Mouse (Mus musculus) midbrain, embryonic 11.5 days (tissue): Measurements from ENCODE around the gene Nprl2. TPM values are rescaled to one million over a fixed set of nuclear protein-coding genes. Genes with fewer than 3 reads are reported as not detected.
"Not testable (repeated sequence)": the region's sequence is repeated elsewhere in the genome, so short reads cannot be mapped to it uniquely, and the experiment has no call there.

Source experiments
- ATAC-seq: fragments of 200-750 bp; cut with Nextera tagmentation; 2 replicates; pipeline ENCODE4 v1.8.0; 2017; ENCODE audit warnings: moderate TSS enrichment, moderate library complexity; ENCODE audit not compliant: low FRiP score
- DNase-seq: peaks from one replicate; pipeline ENCODE4 v3.0.0; 2015; ENCODE audit warnings: low spot score; ENCODE audit errors: missing footprints
- H3K27ac ChIP-seq: fragments of 300-500 bp; sonication (generic); 2 replicates; pipeline ENCODE4 v1.5.1; 2014; ENCODE audit warnings: low read depth, low read length
- H3K27me3 ChIP-seq: fragments of 300-500 bp; sonication (generic); 2 replicates; pipeline ENCODE4 v1.6.1; 2014; ENCODE audit warnings: mild to moderate bottlenecking, low read length, moderate library complexity, mixed read lengths; ENCODE audit not compliant: control insufficient read depth, insufficient read depth
- H3K36me3 ChIP-seq: fragments of 300-500 bp; sonication (generic); 2 replicates; pipeline ENCODE4 v1.6.1; 2014; ENCODE audit warnings: mild to moderate bottlenecking, low read length, moderate library complexity, mixed read lengths; ENCODE audit not compliant: control insufficient read depth, insufficient read depth
- H3K4me1 ChIP-seq: fragments of 300-500 bp; sonication (generic); 2 replicates; pipeline ENCODE4 v1.6.1; 2014; ENCODE audit warnings: low read length; ENCODE audit not compliant: control insufficient read depth, insufficient read depth
- H3K4me2 ChIP-seq: fragments of 300-500 bp; sonication (generic); 2 replicates; pipeline ENCODE4 v1.6.1; 2014; ENCODE audit warnings: mild to moderate bottlenecking, moderate library complexity
- H3K4me3 ChIP-seq: fragments of 300-500 bp; sonication (generic); 2 replicates; pipeline ENCODE4 v1.5.1; 2014; ENCODE audit warnings: low read depth, low read length
- H3K9ac ChIP-seq: fragments of 300-500 bp; sonication (generic); 2 replicates; pipeline ENCODE4 v1.6.1; 2014; ENCODE audit warnings: low read length
- H3K9me3 ChIP-seq: fragments of 300-500 bp; sonication (generic); 2 replicates; pipeline ENCODE4 v1.6.1; 2016; ENCODE audit warnings: low read length; ENCODE audit not compliant: control insufficient read depth
- WGBS: fragments of 180-500 bp; shearing (Covaris S2); extraction: QIAGEN DNeasy Blood & Tissue Kit; methylation state at CpG from one replicate; pipeline ENCODE4 v1.1.7; 2014; 5-methylcytosine and 5-hydroxymethylcytosine counted together
- polyA plus RNA-seq: library from polyadenylated mRNA; unstranded; fragments of >200 nt; fragmentation: Nextera tagmentation; extraction: Ambion mirVana; gene quantifications from 2 replicates; pipeline ENCODE4 v1.2.1, GENCODE M21; 2014

Nprl2 gene
- polyA plus RNA-seq, 1 experiment from 2014 or later = 43.3 TPM

GRCm38 (mm10) chr9:107554319-107554825 is 12.3 kb downstream of the Nprl2 start:
- H3K4me3 ChIP-seq = peak overlapping the region; percentile 61
- DNase-seq (peak; percentile 100), ATAC-seq (peak; percentile 92)
- H3K9me3 ChIP-seq = no peaks in the 10 kb centered on the region
- whole genome bisulfite sequencing = under 1% methylated on average over 52 of the region's 53 CpGs
- peaks cover 28% of the 10 kb centered on the region for H3K27me3 ChIP-seq
- peaks cover 7% of the 10 kb centered on the region for H3K36me3 ChIP-seq
- peak overlapping the region; percentile 78 for H3K27ac ChIP-seq
- H3K9ac ChIP-seq = peak overlapping the region; percentile 84
- H3K4me2 ChIP-seq = peak overlapping the region; percentile 93
- H3K4me1 ChIP-seq = peaks cover 27% of the 10 kb centered on the region

DNA sequence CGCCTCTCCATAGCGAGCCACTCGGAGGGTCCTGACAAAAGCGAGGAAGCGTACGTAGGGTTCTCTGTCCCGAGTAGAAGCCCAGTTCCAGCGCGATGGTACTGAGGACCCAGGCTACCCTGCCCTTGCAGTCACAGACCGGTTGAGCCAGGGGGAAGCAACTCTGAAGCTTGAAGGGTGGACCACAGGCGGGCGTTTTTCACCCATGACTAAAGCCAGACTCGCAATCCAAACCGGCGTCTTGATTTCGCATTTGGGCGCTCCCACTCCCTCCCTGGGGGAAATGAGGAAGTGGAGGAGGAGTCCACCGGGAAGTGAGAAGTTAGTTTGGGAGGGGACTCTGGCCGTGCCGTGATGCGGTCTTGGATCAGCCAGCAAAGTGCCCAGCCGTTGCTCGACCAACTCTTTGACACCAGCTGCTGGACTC is 13.0 kb downstream of the Nprl2 start:
- Histone ChIP-seq H3K4me1 (peaks cover 27% of the 10 kb centered on the region), H3K4me3 (peak overlapping the region; percentile 61), H3K9ac (peak overlapping the region; percentile 84), H3K27ac (peak overlapping the region; percentile 78), H3K36me3 (peaks cover 11% of the 10 kb centered on the region), H3K27me3 (peaks cover 28% of the 10 kb centered on the region), H3K4me2 (peak overlapping the region; percentile 93), H3K9me3 (no peaks in the 10 kb centered on the region)
- 0% methylated on average over 22 of the region's 23 CpGs for WGBS
- DNase-seq = peak; percentile 92
- ATAC-seq = no peak; the same call in 1 of the 2 replicates

DNA sequence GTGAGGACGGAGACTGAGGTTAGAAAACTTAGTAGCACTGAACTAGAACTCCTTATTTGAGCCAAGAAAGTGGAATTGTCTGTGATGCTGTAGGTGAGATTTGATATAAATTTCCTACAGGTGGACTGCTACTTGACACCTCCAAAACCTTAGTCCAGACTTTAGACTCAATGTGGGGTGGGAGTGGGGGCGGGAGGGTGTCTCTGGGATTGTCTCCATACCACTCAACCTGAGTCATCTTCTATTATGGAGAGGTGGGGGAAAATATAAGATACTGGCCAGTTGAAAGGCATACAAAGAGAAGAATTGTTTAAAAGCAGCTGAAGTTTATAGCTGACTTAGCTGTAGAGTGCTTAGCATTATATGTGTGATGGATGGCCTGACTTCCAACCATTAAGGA is 13.7 kb downstream of the Nprl2 start:
- H3K9ac ChIP-seq = peak overlapping the region; percentile 84
- peaks cover 27% of the 10 kb centered on the region for H3K4me1 ChIP-seq
- H3K27ac ChIP-seq = no peak overlapping the region
- H3K9me3 ChIP-seq = no peaks in the 10 kb centered on the region
- H3K27me3 ChIP-seq = peaks cover 21% of the 10 kb centered on the region
- peak overlapping the region; percentile 61 for H3K4me3 ChIP-seq
- peak overlapping the region; percentile 93 for H3K4me2 ChIP-seq
- peaks cover 11% of the 10 kb centered on the region for H3K36me3 ChIP-seq
- ATAC-seq (no peak), DNase-seq (no peak)
- 48% methylated on average over 2 of the region's 2 CpGs for WGBS

- Histone ChIP-seq H3K36me3 (peaks cover 11% of the 10 kb centered on the region), H3K9ac (peak overlapping the region; percentile 84; the same call in 1 of the 2 replicates)
Measured at GRCm38 (mm10) chr9:107556346-107556745, 14.3 kb downstream of the Nprl2 start.

GRCm38 (mm10) chr9:107563029-107563581 is 21.1 kb downstream of the Nprl2 start, which contains the start of gene Tusc2:
TSS of gene Tusc2 (plus strand) at chr9:107563255.
- ATAC-seq (peak; percentile 95), DNase-seq (peak; percentile 97)
- peak within 1 kb of the TSS; percentile 90 for H3K4me2 ChIP-seq
- H3K27ac ChIP-seq = no peak within 1 kb of the TSS
- WGBS = under 1% methylated on average over 45 of the region's 46 CpGs
- H3K4me1 ChIP-seq = peaks cover 25% of the 10 kb centered on the region
- peak within 1 kb of the TSS; percentile 94 for H3K4me3 ChIP-seq
- H3K9ac ChIP-seq = peak within 1 kb of the TSS; percentile 87
- H3K27me3 ChIP-seq = no peaks in the 10 kb centered on the region
- H3K36me3 ChIP-seq = peaks cover 12% of the 10 kb centered on the region
- H3K9me3 ChIP-seq = no peaks in the 10 kb centered on the region

More at GRCm38 (mm10) chr9:107556346-107556745, 14.3 kb downstream of the Nprl2 start:
- Histone ChIP-seq H3K4me1 (peaks cover 23% of the 10 kb centered on the region), H3K4me2 (peak overlapping the region; percentile 93), H3K27ac (no peak overlapping the region), H3K9me3 (no peaks in the 10 kb centered on the region), H3K4me3 (no peak overlapping the region), H3K27me3 (peaks cover 15% of the 10 kb centered on the region)
- DNase-seq (no peak), ATAC-seq (no peak)
- WGBS = 75% methylated on average over 3 of the region's 3 CpGs

GRCm38 (mm10) chr9:107565556-107565955 is 23.5 kb downstream of the Nprl2 start:
- H3K9ac ChIP-seq, H3K27ac ChIP-seq, H3K9me3 ChIP-seq, DNase-seq, H3K27me3 ChIP-seq, H3K4me2 ChIP-seq, H3K4me3 ChIP-seq, H3K36me3 ChIP-seq, ATAC-seq: not testable (repeated sequence)
- H3K4me1 ChIP-seq = peaks cover 34% of the 10 kb centered on the region
- 45% methylated on average over 5 of the region's 5 CpGs for WGBS

DNA sequence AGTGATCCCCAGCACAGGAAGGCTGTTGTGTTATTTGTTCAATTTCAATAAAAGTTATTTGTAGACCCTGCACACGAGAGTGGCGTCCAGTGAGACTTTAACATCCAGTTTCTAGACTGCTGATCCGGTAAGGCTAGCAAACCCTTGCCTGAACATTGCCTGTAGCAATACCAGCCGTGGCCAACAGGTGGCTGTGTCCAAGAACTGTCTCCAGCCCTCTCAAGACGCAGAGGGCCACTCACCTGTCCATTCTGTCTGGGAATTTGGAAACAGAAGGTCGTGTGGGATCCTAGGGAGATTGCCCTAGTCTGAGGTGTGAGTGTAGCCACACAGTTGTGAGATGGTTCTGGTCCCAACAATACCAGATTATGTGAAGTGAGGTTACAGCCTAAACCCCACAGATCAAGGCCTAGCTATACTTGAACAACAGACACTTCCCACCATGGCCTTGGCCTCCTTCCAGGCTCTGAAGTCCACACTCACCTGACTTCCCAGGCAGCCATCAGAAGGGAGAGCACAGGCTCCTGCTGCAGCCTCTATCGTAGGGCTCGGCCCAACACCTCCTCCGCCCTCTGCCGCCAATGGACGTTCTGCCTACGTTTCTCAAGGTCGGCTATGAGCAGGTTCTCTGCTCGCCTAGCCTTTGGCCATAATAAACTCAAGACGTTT is 24.1 kb downstream of the Nprl2 start:
- Histone ChIP-seq H3K4me1 (peaks cover 37% of the 10 kb centered on the region), H3K4me2 (no peak overlapping the region)

GRCm38 (mm10) chr9:107566855-107567254 is 24.8 kb downstream of the Nprl2 start:
- no peak overlapping the region for H3K9ac ChIP-seq
- WGBS = 72% methylated on average over 3 of the region's 3 CpGs
- no peak overlapping the region for H3K4me3 ChIP-seq

More for the DNA sequence above, 24.1 kb downstream of the Nprl2 start:
- peak; percentile 98 for DNase-seq
- H3K27me3 ChIP-seq = no peaks in the 10 kb centered on the region
- H3K36me3 ChIP-seq = peaks cover 3% of the 10 kb centered on the region
- no peak overlapping the region for H3K9ac ChIP-seq
- no peak overlapping the region; the same call in 1 of the 2 replicates for H3K27ac ChIP-seq
- H3K9me3 ChIP-seq = no peaks in the 10 kb centered on the region
- H3K4me3 ChIP-seq = no peak overlapping the region
- WGBS = 62% methylated on average over 15 of the region's 15 CpGs
- ATAC-seq = no peak

More at GRCm38 (mm10) chr9:107566855-107567254, 24.8 kb downstream of the Nprl2 start:
- ATAC-seq (no peak), DNase-seq (no peak)
- Histone ChIP-seq H3K9me3 (no peaks in the 10 kb centered on the region), H3K27ac (no peak overlapping the region), H3K27me3 (no peaks in the 10 kb centered on the region), H3K4me2 (no peak overlapping the region), H3K36me3 (peaks cover 8% of the 10 kb centered on the region), H3K4me1 (peaks cover 43% of the 10 kb centered on the region)
